Mouse (Mus musculus) embryonic facial prominence, embryonic 15.5 days (tissue): Measurements from ENCODE around the gene Atf4. TPM values are rescaled to one million over a fixed set of nuclear protein-coding genes. Genes with fewer than 3 reads are reported as not detected.

ENCODE experiments used
- ATAC-seq: fragments of 200-750 bp; cut with Nextera tagmentation; 2 replicates; pipeline ENCODE4 v1.8.0; 2017; ENCODE audit warnings: low read depth, moderate TSS enrichment; ENCODE audit not compliant: insufficient number of reproducible peaks, low FRiP score, low TSS enrichment
- H3K27ac ChIP-seq: fragments of 300-500 bp; sonication (generic); replicated peaks from 2 replicates; pipeline ENCODE4 v1.5.1; 2015; ENCODE audit warnings: mild to moderate bottlenecking, inconsistent platforms
- H3K27me3 ChIP-seq: fragments of 300-500 bp; sonication (generic); 2 replicates; pipeline ENCODE4 v1.6.1; 2015; ENCODE audit warnings: inconsistent platforms
- H3K36me3 ChIP-seq: fragments of 300-500 bp; sonication (generic); 2 replicates; pipeline ENCODE4 v1.6.1; 2015; ENCODE audit warnings: mild to moderate bottlenecking, inconsistent platforms
- H3K4me1 ChIP-seq: fragments of 300-500 bp; sonication (generic); 2 replicates; pipeline ENCODE4 v1.6.1; 2015; ENCODE audit warnings: inconsistent platforms
- H3K4me2 ChIP-seq: fragments of 300-500 bp; sonication (generic); replicated peaks from 2 replicates; pipeline ENCODE4 v1.6.1; 2015; ENCODE audit warnings: mild to moderate bottlenecking, inconsistent platforms
- H3K4me3 ChIP-seq: fragments of 300-500 bp; sonication (generic); replicated peaks from 2 replicates; pipeline ENCODE4 v1.5.1; 2015; ENCODE audit warnings: mild to moderate bottlenecking, inconsistent platforms
- H3K9ac ChIP-seq: fragments of 300-500 bp; sonication (generic); 2 replicates; pipeline ENCODE4 v1.6.1; 2015; ENCODE audit warnings: inconsistent platforms
- H3K9me3 ChIP-seq: fragments of 300-500 bp; sonication (generic); replicated peaks from 2 replicates; pipeline ENCODE4 v1.6.1; 2016; ENCODE audit warnings: inconsistent platforms
- WGBS: fragments of 180-500 bp; shearing (Covaris S2); methylation state at CpG from one replicate; pipeline ENCODE4 v1.1.7; 2015; 5-methylcytosine and 5-hydroxymethylcytosine counted together
- polyA plus RNA-seq: library from polyadenylated mRNA; unstranded; fragments of >200 nt; fragmentation: Nextera tagmentation; extraction: Ambion mirVana; gene quantifications from 2 replicates; pipeline ENCODE4 v1.2.1, GENCODE M21; 2015

Atf4 gene
- polyA plus RNA-seq, 1 experiment from 2014 or later: 141 TPM

DNA sequence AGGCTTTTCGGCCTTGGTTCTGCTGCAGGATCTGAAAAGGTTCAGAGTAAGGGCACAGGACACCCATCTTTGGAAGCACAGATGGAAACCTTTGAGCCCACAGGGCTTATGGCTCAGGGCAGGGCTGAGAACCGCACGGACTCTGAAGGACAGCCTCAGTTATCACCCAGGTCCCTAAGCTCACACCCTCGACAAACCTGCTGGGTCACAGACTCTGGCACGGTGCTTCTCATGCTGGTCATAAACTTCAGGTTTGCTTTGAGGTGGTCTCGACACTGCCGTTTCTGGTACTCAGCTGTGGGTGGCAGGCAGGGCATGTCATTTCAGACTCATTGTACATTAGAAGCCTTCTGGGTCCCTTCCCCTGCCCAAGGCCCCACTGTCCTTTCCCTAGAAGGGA lies 6.1 kb downstream of the Atf4 start:
- H3K4me1 ChIP-seq: peaks cover 43% of the 10 kb centered on the region
- WGBS: 80% methylated on average over 7 of the region's 7 CpGs

DNA sequence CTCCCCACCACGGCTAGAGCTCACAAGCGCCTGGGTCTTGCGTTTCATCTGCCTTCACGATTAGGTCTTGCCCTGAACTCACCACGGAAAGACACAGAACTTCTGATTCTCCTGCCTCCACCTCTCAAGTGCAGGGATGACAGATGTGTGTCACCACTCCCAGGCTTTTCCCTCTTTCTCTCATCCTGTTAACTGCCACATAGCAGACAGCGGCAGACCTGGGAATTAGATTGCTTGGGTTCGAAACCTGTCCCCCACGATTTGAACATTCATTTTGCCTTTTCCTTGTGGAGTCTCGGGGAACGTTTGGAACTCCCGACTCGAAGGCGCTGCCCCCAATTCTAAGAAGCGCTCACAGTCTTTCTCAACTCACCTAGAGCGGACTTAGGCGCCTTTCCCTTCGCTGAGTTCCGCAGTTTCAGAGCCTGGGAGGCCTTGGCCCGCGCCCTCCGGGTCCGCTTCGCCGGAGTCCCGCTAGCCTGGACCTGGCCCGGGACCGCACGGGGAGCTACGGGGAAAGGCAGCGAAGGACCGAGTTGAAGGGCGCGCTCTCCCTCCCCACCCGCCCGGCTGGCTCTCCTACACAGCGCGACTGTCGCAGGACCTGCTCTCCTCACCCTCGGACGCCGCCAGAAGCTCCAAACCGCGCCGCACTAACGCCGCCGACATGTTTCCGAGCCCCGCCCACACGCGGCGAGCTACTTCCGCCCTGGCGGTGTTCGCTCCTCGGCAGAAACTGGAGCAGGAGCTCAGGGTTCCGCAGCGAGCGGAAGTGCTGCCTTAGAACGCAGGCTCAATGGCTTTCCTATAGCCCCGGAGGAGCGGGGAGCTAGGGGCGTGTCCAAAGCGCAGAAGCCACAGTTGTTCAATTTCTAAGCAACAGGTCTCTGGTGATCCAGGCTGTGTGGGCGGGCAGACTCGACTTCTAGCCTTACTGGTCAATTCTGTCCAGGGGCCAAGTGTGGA lies 8.9 kb downstream of the Atf4 start, which contains the start of gene Rps19bp1:
TSS of gene Rps19bp1 (minus strand) at position 706 of the 966 bp plus-strand sequence.
- H3K9me3 ChIP-seq: no peaks in the 10 kb centered on the region
- peaks cover 17% of the 10 kb centered on the region for H3K4me1 ChIP-seq
- peak within 1 kb of the TSS; percentile 83 for H3K9ac ChIP-seq
- peaks cover 13% of the 10 kb centered on the region for H3K36me3 ChIP-seq
- peak within 1 kb of the TSS; percentile 74 for H3K4me2 ChIP-seq
- WGBS: under 1% methylated on average over 66 of the region's 66 CpGs
- no peaks in the 10 kb centered on the region for H3K27me3 ChIP-seq
- ATAC-seq: peak; percentile 92
- peak within 1 kb of the TSS; percentile 63 for H3K27ac ChIP-seq
- H3K4me3 ChIP-seq: peak within 1 kb of the TSS; percentile 88

More for the DNA sequence above, 6.1 kb downstream of the Atf4 start:
- peaks cover 31% of the 10 kb centered on the region for H3K36me3 ChIP-seq
- no peak overlapping the region for H3K27ac ChIP-seq
- no peak overlapping the region for H3K9ac ChIP-seq
- H3K4me2 ChIP-seq: no peak overlapping the region
- no peak overlapping the region for H3K4me3 ChIP-seq
- no peaks in the 10 kb centered on the region for H3K27me3 ChIP-seq
- no peaks in the 10 kb centered on the region for H3K9me3 ChIP-seq
- no peak for ATAC-seq

DNA sequence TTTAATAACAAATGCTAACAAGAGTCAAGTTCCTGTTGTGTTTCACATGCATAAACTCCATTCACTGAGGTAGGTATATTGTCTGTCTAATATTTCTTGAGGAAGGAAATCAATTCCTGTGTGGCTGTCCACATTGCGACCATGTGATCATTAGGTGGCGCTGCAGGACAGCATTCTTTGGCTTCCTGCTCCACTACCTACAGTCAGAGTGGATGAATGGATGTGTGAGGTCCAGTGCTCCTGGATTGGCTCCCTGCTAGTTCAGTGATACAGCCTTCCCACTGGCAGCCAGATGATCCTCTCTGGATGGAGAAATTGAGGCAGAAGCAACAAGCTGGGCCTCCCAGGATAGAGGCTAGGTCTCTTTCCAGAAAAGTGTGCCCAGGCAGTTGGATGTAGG lies 11.3 kb downstream of the Atf4 start:
- H3K27me3 ChIP-seq: no peaks in the 10 kb centered on the region

DNA sequence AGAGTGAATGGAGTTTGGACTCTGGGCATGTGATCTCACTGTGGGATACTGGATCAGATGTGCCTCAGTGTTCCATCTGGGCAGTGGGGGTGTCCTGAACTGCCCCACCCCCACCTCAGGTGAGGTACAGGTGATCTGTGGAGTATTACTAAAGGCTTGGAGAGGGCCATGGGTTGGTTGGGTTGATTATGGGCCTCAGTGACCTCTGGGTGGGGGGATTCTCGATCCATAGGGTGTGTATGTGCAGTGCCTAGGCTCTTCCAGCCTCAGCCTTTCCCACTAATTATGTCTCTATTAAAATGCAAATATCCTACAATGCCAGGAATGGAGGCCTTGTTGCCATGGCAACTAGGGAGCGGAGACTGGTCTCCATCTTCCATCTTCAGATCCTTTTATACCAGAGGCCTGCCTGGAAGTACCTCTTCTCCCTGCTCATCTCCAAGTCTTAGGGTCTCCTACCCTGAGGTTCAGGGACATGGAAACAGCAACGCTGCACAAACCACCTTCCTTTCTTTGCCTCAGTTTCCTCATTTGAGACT lies 16.9 kb downstream of the Atf4 start:
- Histone ChIP-seq H3K27me3 (peaks cover 8% of the 10 kb centered on the region; the same call in 1 of the 2 replicates), H3K27ac (no peak overlapping the region), H3K4me1 (no peaks in the 10 kb centered on the region), H3K9ac (no peak overlapping the region), H3K4me2 (no peak overlapping the region), H3K4me3 (no peak overlapping the region), H3K36me3 (no peaks in the 10 kb centered on the region), H3K9me3 (no peaks in the 10 kb centered on the region)
- WGBS: 80% methylated on average over 3 of the region's 3 CpGs
- ATAC-seq: no peak

More for the DNA sequence above, 11.3 kb downstream of the Atf4 start:
- Histone ChIP-seq H3K27ac (no peak overlapping the region), H3K36me3 (no peaks in the 10 kb centered on the region), H3K4me2 (no peak overlapping the region), H3K9me3 (no peaks in the 10 kb centered on the region), H3K4me3 (no peak overlapping the region), H3K9ac (no peak overlapping the region), H3K4me1 (peaks cover 17% of the 10 kb centered on the region)
- no peak for ATAC-seq
- WGBS: 0% methylated on average over 2 of the region's 2 CpGs

DNA sequence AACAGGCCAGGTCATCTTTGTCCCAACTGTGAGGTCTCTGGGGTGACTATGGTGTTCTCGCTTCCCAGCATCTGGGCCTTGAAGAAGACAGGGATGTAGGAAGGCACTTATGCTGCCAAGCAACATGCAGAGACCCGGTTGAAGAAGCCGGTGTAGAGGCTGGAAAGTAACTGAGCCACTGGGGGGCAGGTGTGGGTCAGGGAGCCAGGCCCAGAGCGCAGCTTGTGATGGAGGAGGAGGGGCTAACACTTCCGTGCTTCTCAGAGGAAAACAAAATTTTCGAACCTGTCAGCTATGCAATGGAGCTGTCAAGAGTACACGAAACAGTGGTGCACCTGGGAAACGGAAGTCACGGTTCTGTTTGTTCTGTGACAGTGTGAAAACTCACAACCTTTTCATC lies 22.1 kb downstream of the Atf4 start:
- Histone ChIP-seq H3K27me3 (peaks cover 25% of the 10 kb centered on the region), H3K9ac (no peak overlapping the region), H3K4me3 (no peak overlapping the region), H3K4me2 (no peak overlapping the region), H3K4me1 (no peaks in the 10 kb centered on the region), H3K36me3 (no peaks in the 10 kb centered on the region), H3K9me3 (no peaks in the 10 kb centered on the region), H3K27ac (no peak overlapping the region)
- WGBS: 41% methylated on average over 9 of the region's 9 CpGs
- no peak for ATAC-seq

DNA sequence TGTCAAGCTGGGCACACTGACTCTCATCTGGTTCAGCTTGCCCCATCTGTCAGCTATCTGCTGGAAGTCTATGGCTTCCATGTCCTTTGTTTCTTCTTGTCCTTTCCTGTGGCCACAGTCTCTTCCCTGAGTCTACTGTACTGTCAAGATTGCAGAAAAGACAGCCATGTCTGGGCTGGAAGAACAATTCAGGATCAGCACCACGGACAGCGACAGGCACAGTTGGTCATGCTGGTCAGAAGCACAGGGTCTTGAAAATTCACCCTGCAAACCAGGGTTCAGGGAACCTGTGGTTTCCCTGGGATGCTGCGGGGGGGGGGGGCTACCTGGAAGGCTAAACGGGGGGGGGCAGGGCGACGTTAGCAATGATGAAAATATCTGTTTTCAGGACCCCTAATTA lies 22.6 kb downstream of the Atf4 start:
- H3K9ac ChIP-seq: no peak overlapping the region
- no peak for ATAC-seq
- H3K4me1 ChIP-seq: no peaks in the 10 kb centered on the region
- H3K4me3 ChIP-seq: no peak overlapping the region
- no peaks in the 10 kb centered on the region for H3K9me3 ChIP-seq
- 5% methylated on average over 6 of the region's 6 CpGs for WGBS
- H3K27ac ChIP-seq: no peak overlapping the region
- no peak overlapping the region for H3K4me2 ChIP-seq
- no peaks in the 10 kb centered on the region for H3K36me3 ChIP-seq
- H3K27me3 ChIP-seq: peaks cover 30% of the 10 kb centered on the region

DNA sequence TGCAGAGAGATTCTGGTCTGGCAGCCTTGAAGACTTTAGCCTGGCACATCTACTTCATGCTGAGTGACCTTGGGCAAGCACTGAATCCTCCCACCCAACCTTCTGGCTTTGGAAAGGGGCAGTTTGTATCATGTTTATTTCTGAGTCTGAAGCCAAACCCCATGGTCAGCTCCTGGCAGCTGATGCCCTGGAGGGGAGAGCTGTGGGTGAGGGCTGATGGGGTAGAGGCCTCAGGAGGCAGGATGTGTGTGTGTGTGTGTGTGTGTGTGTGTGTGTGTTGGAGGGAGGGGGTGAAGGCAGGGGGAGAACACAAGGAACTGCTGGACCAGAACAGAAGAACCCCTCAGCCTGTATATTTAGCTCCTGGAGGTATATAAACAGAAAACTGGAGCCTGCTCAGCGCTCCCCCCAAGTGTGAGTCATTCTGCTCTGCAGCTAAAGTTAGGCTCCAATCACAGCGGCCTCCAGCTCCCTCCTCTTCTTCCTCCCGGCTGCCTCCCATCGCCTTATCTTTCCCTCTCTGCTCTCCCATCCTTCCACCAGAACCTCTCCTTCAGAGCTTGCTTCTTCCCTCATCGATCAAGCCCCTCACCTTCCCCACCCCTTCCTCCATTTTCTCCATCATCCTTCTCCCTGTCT lies 23.3 kb downstream of the Atf4 start:
- Histone ChIP-seq H3K9ac (no peak overlapping the region), H3K36me3 (no peaks in the 10 kb centered on the region), H3K4me3 (no peak overlapping the region), H3K27ac (no peak overlapping the region), H3K4me2 (no peak overlapping the region), H3K27me3 (peaks cover 33% of the 10 kb centered on the region), H3K9me3 (no peaks in the 10 kb centered on the region), H3K4me1 (no peaks in the 10 kb centered on the region)
- WGBS: 58% methylated on average over 5 of the region's 5 CpGs
- ATAC-seq: no peak

DNA sequence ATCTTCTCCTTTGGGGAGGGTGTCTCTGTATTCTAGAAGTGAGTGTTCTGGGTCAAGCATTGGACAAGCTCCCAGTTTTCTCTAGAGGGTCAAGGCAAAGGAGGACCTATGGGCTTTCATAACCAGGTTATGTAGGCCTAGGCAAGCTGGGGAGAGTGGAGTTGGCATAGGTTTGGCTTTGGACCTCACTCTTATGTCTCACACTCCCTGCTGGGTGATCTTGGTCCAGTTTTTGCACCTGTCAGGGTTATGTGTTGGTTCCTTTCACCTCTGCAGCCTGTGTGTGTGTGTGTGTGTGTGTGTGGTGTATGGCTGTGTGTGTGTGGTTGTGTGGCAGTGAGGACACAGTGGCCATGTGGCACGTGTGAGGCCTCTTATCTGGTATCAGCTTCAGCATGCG lies 24.1 kb downstream of the Atf4 start:
- H3K9ac ChIP-seq: no peak overlapping the region
- H3K4me3 ChIP-seq: no peak overlapping the region
- WGBS: 79% methylated on average over 2 of the region's 2 CpGs
- H3K9me3 ChIP-seq: no peaks in the 10 kb centered on the region
- no peak for ATAC-seq
- H3K27ac ChIP-seq: no peak overlapping the region
- no peaks in the 10 kb centered on the region for H3K4me1 ChIP-seq
- H3K27me3 ChIP-seq: peaks cover 35% of the 10 kb centered on the region
- H3K4me2 ChIP-seq: no peak overlapping the region
- H3K36me3 ChIP-seq: no peaks in the 10 kb centered on the region

DNA sequence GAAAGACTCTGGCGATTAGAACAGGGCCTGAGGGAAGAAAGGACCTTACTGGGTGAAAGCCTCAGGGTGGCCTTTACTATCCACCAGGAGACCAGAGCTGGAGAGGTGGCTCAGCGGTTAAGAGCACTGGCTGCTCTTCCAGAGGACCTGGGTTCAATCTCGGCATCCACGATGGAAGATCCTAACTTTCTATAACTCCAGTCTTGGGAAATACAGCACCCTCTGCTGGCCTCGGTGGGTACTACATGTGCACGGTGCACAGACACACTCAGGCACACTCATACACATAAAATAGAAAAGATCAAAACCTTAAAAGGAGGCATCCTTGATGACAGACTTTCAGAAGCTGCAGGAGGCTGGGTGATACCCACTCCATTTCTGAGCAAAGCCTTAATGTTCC lies 25.7 kb downstream of the Atf4 start:
- H3K4me3 ChIP-seq: no peak overlapping the region
- H3K4me2 ChIP-seq: no peak overlapping the region
- H3K27ac ChIP-seq: no peak overlapping the region
- 22% methylated on average over 6 of the region's 6 CpGs for WGBS
- H3K9me3 ChIP-seq: no peaks in the 10 kb centered on the region
- no peak for ATAC-seq
- no peak overlapping the region for H3K9ac ChIP-seq
- H3K27me3 ChIP-seq: peaks cover 51% of the 10 kb centered on the region
- no peaks in the 10 kb centered on the region for H3K36me3 ChIP-seq
- H3K4me1 ChIP-seq: no peaks in the 10 kb centered on the region

DNA sequence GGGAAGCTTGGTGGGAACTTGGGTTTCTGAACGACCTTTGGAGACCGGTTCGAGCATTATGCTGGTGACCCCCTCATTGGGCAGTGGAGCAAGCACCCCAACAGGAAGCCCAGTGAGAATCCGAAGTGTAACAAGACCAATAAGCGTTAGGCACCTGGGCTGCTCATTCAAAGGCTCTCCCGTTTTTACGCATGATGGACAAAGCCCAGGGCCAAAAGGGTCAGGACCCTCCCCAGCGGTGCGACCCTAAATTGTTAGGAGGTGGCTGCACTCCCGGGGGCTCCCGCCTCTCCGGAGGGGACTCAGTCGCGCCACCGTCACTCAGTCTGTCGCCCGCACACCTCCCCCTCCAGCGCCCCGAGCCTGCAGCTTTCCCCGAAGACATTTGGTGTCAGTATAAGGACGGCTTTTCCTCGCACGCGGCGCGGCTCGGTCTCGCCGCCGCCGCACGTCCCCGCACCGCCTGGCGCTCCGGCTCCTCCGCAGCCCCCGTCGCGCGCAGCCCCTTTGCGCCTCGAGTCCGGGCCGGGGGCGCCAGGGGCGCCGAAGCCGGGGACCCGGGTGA lies 31.9 kb downstream of the Atf4 start, which contains the start of gene Cacna1i:
TSS of gene Cacna1i (plus strand) at position 388 of the 565 bp plus-strand sequence.
- H3K36me3 ChIP-seq: no peaks in the 10 kb centered on the region
- H3K4me3 ChIP-seq: peak within 1 kb of the TSS; percentile 44
- no peak within 1 kb of the TSS for H3K9ac ChIP-seq
- peaks cover 85% of the 10 kb centered on the region for H3K27me3 ChIP-seq
- WGBS: 1% methylated on average over 47 of the region's 50 CpGs
- no peak within 1 kb of the TSS for H3K27ac ChIP-seq
- H3K4me1 ChIP-seq: peaks cover 15% of the 10 kb centered on the region
- ATAC-seq: no peak
- no peaks in the 10 kb centered on the region; the same call in 1 of the 2 replicates for H3K9me3 ChIP-seq
- H3K4me2 ChIP-seq: peak within 1 kb of the TSS; percentile 89

DNA sequence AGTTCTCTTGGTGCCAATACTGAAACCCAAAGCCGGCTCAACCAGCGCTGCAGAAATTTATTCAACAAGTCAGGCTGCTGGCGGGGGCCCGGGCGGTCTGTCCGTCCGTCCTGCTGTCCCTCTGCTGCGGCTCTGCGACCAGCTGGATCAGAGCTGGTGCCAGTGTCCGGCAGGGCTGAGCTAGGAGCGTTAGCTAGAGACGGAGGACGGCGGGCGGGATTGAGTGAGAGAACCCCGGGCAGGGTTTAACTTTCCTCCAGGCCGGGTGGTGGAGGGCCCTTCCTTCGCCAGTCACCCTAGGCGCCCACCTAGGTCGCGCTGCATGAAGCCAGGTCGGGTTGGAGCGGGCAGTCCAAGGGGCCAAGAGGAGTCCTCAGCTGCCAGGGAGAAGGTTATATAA lies 33.1 kb downstream of the Atf4 start:
- ATAC-seq: no peak
- H3K9me3 ChIP-seq: no peaks in the 10 kb centered on the region; the same call in 1 of the 2 replicates
- H3K4me1 ChIP-seq: peaks cover 15% of the 10 kb centered on the region
- H3K4me2 ChIP-seq: peak overlapping the region; percentile 89
- H3K27ac ChIP-seq: no peak overlapping the region
- H3K9ac ChIP-seq: no peak overlapping the region
- peak overlapping the region; percentile 44 for H3K4me3 ChIP-seq
- peaks cover 75% of the 10 kb centered on the region for H3K27me3 ChIP-seq
- 3% methylated on average over 23 of the region's 23 CpGs for WGBS
- no peaks in the 10 kb centered on the region for H3K36me3 ChIP-seq
